Mouse (Mus musculus): ENCODE data around the gene Blzf1. TPM values are rescaled to one million over a fixed set of nuclear protein-coding genes. Genes with fewer than 3 reads are reported as not detected.

The Blzf1 gene
- 25.8 and 30.1 TPM in 2 replicates for polyA plus RNA-seq (2014; fragmentation: Nextera tagmentation; extraction: Ambion mirVana)

DNA sequence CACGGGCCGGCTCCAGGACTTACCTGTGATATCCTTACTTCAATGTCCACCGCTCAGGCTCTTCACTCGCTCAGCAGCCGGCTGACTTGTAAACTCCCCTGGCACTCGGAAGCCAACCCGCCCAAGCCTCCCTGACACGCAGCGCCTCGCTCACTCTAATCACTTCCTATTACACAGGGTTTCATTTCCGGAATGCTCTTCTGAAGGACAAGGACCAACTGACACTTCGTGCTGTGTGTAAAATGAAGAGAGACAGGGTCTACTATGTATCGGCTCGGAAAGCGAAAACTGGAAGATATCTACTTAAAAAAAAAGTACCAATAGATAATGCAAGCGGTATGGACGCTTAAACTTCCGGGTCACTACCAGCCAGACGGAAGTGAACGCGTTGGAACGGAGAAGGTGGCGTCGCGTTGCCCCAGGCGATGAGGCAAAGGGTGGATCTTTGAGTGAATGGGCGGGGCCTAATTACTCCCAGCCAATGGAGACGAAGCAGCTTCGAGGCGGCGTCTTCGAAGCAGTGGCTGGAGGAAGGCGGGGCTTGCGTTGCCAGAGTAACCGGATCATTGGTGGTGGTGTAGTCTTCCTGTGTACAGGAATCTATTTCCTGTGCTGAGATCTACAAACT lies at the start of gene Blzf1:
Gene Blzf1, minus strand, starts transcription at position 366 of the 628 bp plus-strand sequence.
- H3K9ac ChIP-seq (ENCODE audit: low read depth, low read length), result peak within 1 kb of the TSS; percentile 87

DNA sequence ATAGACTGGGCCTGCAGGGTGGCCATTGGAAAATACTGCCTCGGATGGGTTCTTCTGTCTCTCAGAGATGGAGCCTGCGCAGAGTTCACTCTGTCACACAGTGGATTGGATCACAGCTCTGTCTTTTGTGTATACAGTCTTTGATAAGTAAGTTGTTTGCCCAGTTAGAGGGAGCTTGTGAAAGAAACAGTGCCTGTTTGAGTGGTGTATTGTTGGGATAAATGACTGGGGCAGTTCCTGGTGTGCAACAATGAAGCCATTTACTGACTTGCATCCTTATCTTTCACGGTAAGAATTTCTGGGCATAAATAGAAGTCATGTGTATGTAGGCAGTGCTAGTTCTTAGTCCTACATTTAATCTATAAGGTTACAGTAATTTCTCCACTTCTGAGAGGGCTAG lies 46.2 kb upstream of the Blzf1 start:
- ATAC-seq (replicated peaks; ENCODE audit: insufficient number of reproducible peaks, low FRiP score, low TSS enrichment), result no peak
- WGBS (ENCODE audit: insufficient replicate concordance), result 59% methylated on average over 3 of the region's 3 CpGs
- no peaks in the 10 kb centered on the region for H3K27me3 ChIP-seq (ENCODE audit: control insufficient read depth, insufficient read depth, low read length)
- no peak overlapping the region for H3K9ac ChIP-seq (ENCODE audit: low read depth, low read length)
- no peaks in the 10 kb centered on the region for H3K4me1 ChIP-seq (ENCODE audit: control insufficient read depth, insufficient read depth, low read length)
- no peaks in the 10 kb centered on the region for H3K36me3 ChIP-seq (ENCODE audit: control insufficient read depth, insufficient read depth, low read length)
- no peaks in the 10 kb centered on the region for H3K9me3 ChIP-seq (replicated peaks; ENCODE audit: control insufficient read depth, low read length)
- H3K4me3 ChIP-seq (ENCODE audit: low read depth, low read length), result no peak overlapping the region
- no peak overlapping the region for H3K4me2 ChIP-seq
- H3K27ac ChIP-seq (ENCODE audit: low read depth, low read length), result no peak overlapping the region

More for the DNA sequence above, at the start of gene Blzf1:
- Histone ChIP-seq H3K27ac (ENCODE audit: low read depth, low read length) (peak within 1 kb of the TSS; percentile 66), H3K4me1 (ENCODE audit: control insufficient read depth, insufficient read depth, low read length) (peaks cover 5% of the 10 kb centered on the region; the same call in 1 of the 2 replicates), H3K4me3 (ENCODE audit: low read depth, low read length) (peak within 1 kb of the TSS; percentile 94), H3K4me2 (peak within 1 kb of the TSS; percentile 80), H3K9me3 (replicated peaks; ENCODE audit: control insufficient read depth, low read length) (no peaks in the 10 kb centered on the region), H3K36me3 (ENCODE audit: control insufficient read depth, insufficient read depth, low read length) (peaks cover 1% of the 10 kb centered on the region), H3K27me3 (ENCODE audit: control insufficient read depth, insufficient read depth, low read length) (no peaks in the 10 kb centered on the region)
- peak; percentile 98 for ATAC-seq (replicated peaks; ENCODE audit: insufficient number of reproducible peaks, low FRiP score, low TSS enrichment)
- WGBS (ENCODE audit: insufficient replicate concordance), result under 1% methylated on average over 35 of the region's 35 CpGs

DNA sequence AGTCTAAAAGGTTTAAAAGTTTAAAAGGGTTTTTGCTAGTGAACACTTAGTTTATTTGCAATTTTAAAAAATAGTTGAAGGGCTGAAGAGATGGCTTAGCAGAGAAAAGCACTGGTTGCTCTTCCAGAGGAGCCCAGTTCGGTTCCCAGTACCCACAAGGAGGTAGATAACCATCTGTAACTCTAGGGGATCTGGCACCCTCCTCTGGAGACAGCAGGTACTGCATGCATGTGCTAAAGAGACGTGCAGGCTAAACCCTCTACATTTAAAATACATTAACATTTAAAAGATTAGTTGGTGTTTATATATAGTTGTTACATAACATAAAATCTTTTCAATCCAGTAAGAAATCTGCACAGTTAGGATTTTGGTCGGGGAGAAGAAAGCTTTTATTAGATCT lies 34.9 kb upstream of the Blzf1 start:
- Histone ChIP-seq H3K27ac (ENCODE audit: low read depth, low read length) (no peak overlapping the region), H3K4me3 (ENCODE audit: low read depth, low read length) (no peak overlapping the region), H3K27me3 (ENCODE audit: control insufficient read depth, insufficient read depth, low read length) (no peaks in the 10 kb centered on the region), H3K36me3 (ENCODE audit: control insufficient read depth, insufficient read depth, low read length) (no peaks in the 10 kb centered on the region), H3K4me1 (ENCODE audit: control insufficient read depth, insufficient read depth, low read length) (no peaks in the 10 kb centered on the region), H3K4me2 (no peak overlapping the region), H3K9ac (ENCODE audit: low read depth, low read length) (no peak overlapping the region), H3K9me3 (replicated peaks; ENCODE audit: control insufficient read depth, low read length) (no peaks in the 10 kb centered on the region)
- ATAC-seq (replicated peaks; ENCODE audit: insufficient number of reproducible peaks, low FRiP score, low TSS enrichment), result no peak
- WGBS (ENCODE audit: insufficient replicate concordance), result 80% methylated on average over 3 of the region's 3 CpGs

DNA sequence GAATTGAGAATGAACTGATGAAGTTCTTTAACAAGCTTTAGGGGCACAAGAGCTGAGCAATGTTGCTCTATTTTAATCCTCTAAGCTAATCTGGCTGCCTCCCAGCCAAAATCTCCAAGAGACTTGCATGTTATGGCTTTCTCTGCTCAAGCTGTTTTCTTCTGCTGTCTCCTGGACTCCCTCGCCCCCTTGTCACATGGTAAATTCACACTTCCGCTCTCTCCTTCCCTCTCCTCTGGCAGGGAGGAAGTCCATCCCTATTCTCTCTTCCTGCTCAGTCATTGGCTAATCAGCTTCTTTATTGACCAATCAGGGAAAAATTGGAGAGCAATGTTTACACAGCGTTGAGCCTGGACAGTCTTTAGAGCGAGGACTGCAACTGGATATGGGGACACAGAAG lies 28.6 kb upstream of the Blzf1 start:
- no peaks in the 10 kb centered on the region for H3K9me3 ChIP-seq (replicated peaks; ENCODE audit: control insufficient read depth, low read length)
- no peak overlapping the region for H3K9ac ChIP-seq (ENCODE audit: low read depth, low read length)
- no peak overlapping the region for H3K27ac ChIP-seq (ENCODE audit: low read depth, low read length)
- no peak overlapping the region for H3K4me2 ChIP-seq
- peaks cover 3% of the 10 kb centered on the region; the same call in 1 of the 2 replicates for H3K36me3 ChIP-seq (ENCODE audit: control insufficient read depth, insufficient read depth, low read length)
- ATAC-seq (replicated peaks; ENCODE audit: insufficient number of reproducible peaks, low FRiP score, low TSS enrichment), result no peak
- H3K27me3 ChIP-seq (ENCODE audit: control insufficient read depth, insufficient read depth, low read length), result no peaks in the 10 kb centered on the region
- H3K4me1 ChIP-seq (ENCODE audit: control insufficient read depth, insufficient read depth, low read length), result no peaks in the 10 kb centered on the region; the same call in 1 of the 2 replicates
- H3K4me3 ChIP-seq (ENCODE audit: low read depth, low read length), result no peak overlapping the region
- WGBS (ENCODE audit: insufficient replicate concordance), result 76% methylated on average over 4 of the region's 4 CpGs

DNA sequence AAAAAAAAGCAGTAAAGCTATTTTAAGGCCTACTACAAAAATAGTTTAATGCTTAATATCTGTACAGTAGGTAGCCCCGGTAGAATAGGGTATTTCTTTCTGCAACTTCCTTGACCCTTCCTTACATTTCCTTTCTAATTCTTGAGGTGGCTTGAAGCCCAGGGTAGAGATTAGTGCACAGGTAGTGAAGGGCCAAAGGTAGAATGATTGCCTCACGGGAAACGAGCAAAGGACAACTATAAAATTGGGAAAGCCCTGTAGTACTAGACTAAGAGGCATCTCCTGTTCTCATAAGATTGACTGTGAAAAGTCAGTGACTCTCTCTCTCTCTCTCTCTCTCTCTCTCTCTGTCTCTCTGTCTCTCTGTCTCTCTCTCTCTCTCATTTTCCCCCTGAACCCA lies 28.1 kb upstream of the Blzf1 start:
- Histone ChIP-seq H3K4me1 (ENCODE audit: control insufficient read depth, insufficient read depth, low read length) (no peaks in the 10 kb centered on the region; the same call in 1 of the 2 replicates), H3K9me3 (replicated peaks; ENCODE audit: control insufficient read depth, low read length) (no peaks in the 10 kb centered on the region), H3K4me2 (no peak overlapping the region), H3K27ac (ENCODE audit: low read depth, low read length) (no peak overlapping the region), H3K9ac (ENCODE audit: low read depth, low read length) (no peak overlapping the region), H3K27me3 (ENCODE audit: control insufficient read depth, insufficient read depth, low read length) (no peaks in the 10 kb centered on the region), H3K36me3 (ENCODE audit: control insufficient read depth, insufficient read depth, low read length) (peaks cover 3% of the 10 kb centered on the region; the same call in 1 of the 2 replicates), H3K4me3 (ENCODE audit: low read depth, low read length) (no peak overlapping the region)
- whole genome bisulfite sequencing (ENCODE audit: insufficient replicate concordance), result 88% methylated on average over 3 of the region's 3 CpGs
- no peak for ATAC-seq (replicated peaks; ENCODE audit: insufficient number of reproducible peaks, low FRiP score, low TSS enrichment)

DNA sequence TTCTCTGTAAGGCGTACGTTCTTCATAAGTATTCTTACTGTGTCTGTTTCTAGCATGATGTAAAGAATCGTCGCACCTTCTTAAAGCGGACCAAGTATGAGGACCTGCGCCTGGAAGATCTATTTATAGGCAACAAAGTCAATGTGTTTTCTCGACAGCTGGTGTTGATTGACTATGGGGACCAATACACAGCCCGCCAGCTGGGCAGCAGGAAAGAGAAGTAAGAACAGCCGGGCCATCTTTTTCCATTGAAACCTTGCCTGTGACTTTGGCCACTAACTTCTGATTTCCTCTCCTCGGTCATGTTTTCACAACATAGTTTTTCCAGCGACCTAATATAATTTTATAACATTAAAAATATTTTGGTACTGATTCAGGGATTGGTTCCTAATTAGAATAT lies 25.3 kb upstream of the Blzf1 start:
- ATAC-seq (replicated peaks; ENCODE audit: insufficient number of reproducible peaks, low FRiP score, low TSS enrichment), result no peak
- no peak overlapping the region for H3K4me2 ChIP-seq
- H3K27ac ChIP-seq (ENCODE audit: low read depth, low read length), result no peak overlapping the region
- H3K9me3 ChIP-seq (replicated peaks; ENCODE audit: control insufficient read depth, low read length), result no peaks in the 10 kb centered on the region
- no peaks in the 10 kb centered on the region for H3K27me3 ChIP-seq (ENCODE audit: control insufficient read depth, insufficient read depth, low read length)
- no peaks in the 10 kb centered on the region; the same call in 1 of the 2 replicates for H3K4me1 ChIP-seq (ENCODE audit: control insufficient read depth, insufficient read depth, low read length)
- WGBS (ENCODE audit: insufficient replicate concordance), result 62% methylated on average over 11 of the region's 11 CpGs
- no peak overlapping the region for H3K4me3 ChIP-seq (ENCODE audit: low read depth, low read length)
- no peak overlapping the region for H3K9ac ChIP-seq (ENCODE audit: low read depth, low read length)
- H3K36me3 ChIP-seq (ENCODE audit: control insufficient read depth, insufficient read depth, low read length), result peaks cover 5% of the 10 kb centered on the region; the same call in 1 of the 2 replicates

DNA sequence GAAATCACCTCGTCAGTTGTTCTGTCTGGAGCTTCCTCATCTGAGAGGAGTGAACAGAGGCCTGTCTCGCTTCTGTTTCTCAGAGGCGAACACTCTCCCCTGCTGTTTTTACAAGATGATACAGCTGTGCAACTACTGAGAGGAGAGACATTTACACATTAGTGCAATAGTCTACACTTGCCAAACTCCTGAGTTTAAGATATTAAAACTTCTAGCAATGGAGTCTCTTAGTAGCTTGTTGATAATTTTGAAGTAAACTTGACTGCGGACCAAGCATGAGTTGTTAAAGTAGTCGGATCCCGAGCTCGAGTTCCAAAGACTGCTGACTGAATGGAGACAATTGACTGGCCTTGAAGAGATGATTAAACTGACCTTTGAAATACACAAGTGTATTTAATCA lies 20.5 kb upstream of the Blzf1 start:
- H3K36me3 ChIP-seq (ENCODE audit: control insufficient read depth, insufficient read depth, low read length), result 0 out of 2 replicates have a peak, but pooled peaks cover 2% of the 10 kb centered on the region
- H3K9me3 ChIP-seq (replicated peaks; ENCODE audit: control insufficient read depth, low read length), result no peaks in the 10 kb centered on the region
- no peak for ATAC-seq (replicated peaks; ENCODE audit: insufficient number of reproducible peaks, low FRiP score, low TSS enrichment)
- no peaks in the 10 kb centered on the region for H3K27me3 ChIP-seq (ENCODE audit: control insufficient read depth, insufficient read depth, low read length)
- no peak overlapping the region for H3K9ac ChIP-seq (ENCODE audit: low read depth, low read length)
- no peak overlapping the region for H3K4me3 ChIP-seq (ENCODE audit: low read depth, low read length)
- no peak overlapping the region for H3K4me2 ChIP-seq
- 80% methylated on average over 7 of the region's 7 CpGs for WGBS (ENCODE audit: insufficient replicate concordance)
- no peaks in the 10 kb centered on the region; the same call in 1 of the 2 replicates for H3K4me1 ChIP-seq (ENCODE audit: control insufficient read depth, insufficient read depth, low read length)
- no peak overlapping the region for H3K27ac ChIP-seq (ENCODE audit: low read depth, low read length)

DNA sequence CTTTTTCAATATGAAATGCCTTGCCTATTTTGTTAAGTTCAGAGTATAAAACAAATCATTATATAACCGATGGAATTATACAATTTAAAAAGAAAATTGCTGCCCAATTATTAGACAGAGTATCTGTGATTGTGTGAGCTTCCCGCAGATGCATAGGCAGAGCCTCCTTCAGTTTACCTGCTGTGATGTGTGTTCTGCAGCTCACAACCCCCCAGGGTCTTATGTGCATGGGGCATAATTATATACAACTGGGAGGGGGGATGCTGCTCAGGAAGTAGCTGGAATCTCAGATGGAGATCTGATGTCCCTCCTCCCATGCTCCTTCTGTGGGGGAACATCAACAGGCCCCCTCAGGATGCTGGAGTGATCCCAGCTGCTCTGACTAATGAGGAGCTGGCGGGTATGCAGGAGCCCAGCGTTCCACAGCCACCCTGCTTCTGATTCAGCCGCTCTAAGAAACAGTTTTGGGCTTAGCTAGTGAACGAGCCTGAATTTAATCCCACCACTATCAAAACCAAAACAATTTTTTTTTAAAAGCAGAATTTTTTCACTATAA lies 19.4 kb upstream of the Blzf1 start:
- Histone ChIP-seq H3K9me3 (replicated peaks; ENCODE audit: control insufficient read depth, low read length) (no peaks in the 10 kb centered on the region), H3K4me2 (no peak overlapping the region), H3K9ac (ENCODE audit: low read depth, low read length) (no peak overlapping the region), H3K4me3 (ENCODE audit: low read depth, low read length) (no peak overlapping the region), H3K27ac (ENCODE audit: low read depth, low read length) (no peak overlapping the region), H3K4me1 (ENCODE audit: control insufficient read depth, insufficient read depth, low read length) (no peaks in the 10 kb centered on the region; the same call in 1 of the 2 replicates), H3K27me3 (ENCODE audit: control insufficient read depth, insufficient read depth, low read length) (no peaks in the 10 kb centered on the region), H3K36me3 (ENCODE audit: control insufficient read depth, insufficient read depth, low read length) (0 out of 2 replicates have a peak, but pooled peaks cover 2% of the 10 kb centered on the region)
- ATAC-seq (replicated peaks; ENCODE audit: insufficient number of reproducible peaks, low FRiP score, low TSS enrichment), result no peak
- 61% methylated on average over 6 of the region's 6 CpGs for WGBS (ENCODE audit: insufficient replicate concordance)

Data from heart, embryonic 11.5 days (tissue).